Mouse (Mus musculus): Measurements from ENCODE around the gene Mtmr11. TPM values are rescaled to one million over a fixed set of nuclear protein-coding genes. Genes with fewer than 3 reads are reported as not detected.
A peak's percentile ranks its signal among the peaks of the same experiment; 100 is the strongest.

The Mtmr11 gene
- polyA plus RNA-seq (2012; rRNA removed): 56.8 and 65.7 TPM in 2 replicates

GRCm38 (mm10) chr3:96161869-96162840, at the start of gene Mtmr11:
Mtmr11 (plus strand) TSS chr3:96162004.
- no peaks in the 10 kb centered on the region for H3K27me3 ChIP-seq (replicated peaks; ENCODE audit: control insufficient read depth, insufficient read depth, low read length)
- 4% methylated on average over 16 of the region's 16 CpGs for WGBS
- peak within 1 kb of the TSS; percentile 99 for H3K27ac ChIP-seq (ENCODE audit: insufficient read depth, low read depth, low read length)
- DNase-seq: peak; percentile 83
- H3K36me3 ChIP-seq (ENCODE audit: control insufficient read depth, insufficient read depth, low read length): no peaks in the 10 kb centered on the region; the same call in 1 of the 2 replicates
- H3K4me3 ChIP-seq (ENCODE audit: insufficient read depth, low read depth, low read length): peak within 1 kb of the TSS; percentile 95
- TF ChIP-seq POLR2A (IDR thresholded peaks at IDR 0.05; ENCODE audit: low read depth, low read length) (no peak), CTCF (conservative IDR thresholded peaks at IDR 0.05; ENCODE audit: insufficient read depth, insufficient read length, low read depth, low read length) (no peak)
- H3K4me1 ChIP-seq (ENCODE audit: control insufficient read depth, insufficient read depth, low read length): peaks cover 21% of the 10 kb centered on the region

GRCm38 (mm10) chr3:96113251-96113650, 48.6 kb upstream of the Mtmr11 start:
- Histone ChIP-seq H3K27me3 (replicated peaks; ENCODE audit: control insufficient read depth, insufficient read depth, low read length) (no peaks in the 10 kb centered on the region), H3K4me3 (ENCODE audit: insufficient read depth, low read depth, low read length) (no peak overlapping the region), H3K4me1 (ENCODE audit: control insufficient read depth, insufficient read depth, low read length) (peaks cover 12% of the 10 kb centered on the region; the same call in 1 of the 2 replicates), H3K36me3 (ENCODE audit: control insufficient read depth, insufficient read depth, low read length) (peaks cover 2% of the 10 kb centered on the region), H3K27ac (ENCODE audit: insufficient read depth, low read depth, low read length) (peak overlapping the region; percentile 31; the same call in 1 of the 2 replicates)
- no peak for TF ChIP-seq CTCF (conservative IDR thresholded peaks at IDR 0.05; ENCODE audit: insufficient read depth, insufficient read length, low read depth, low read length)
- no peak for TF ChIP-seq POLR2A (IDR thresholded peaks at IDR 0.05; ENCODE audit: low read depth, low read length)
- WGBS: 53% methylated on average over 3 of the region's 3 CpGs
- DNase-seq: peak; percentile 24

GRCm38 (mm10) chr3:96118142-96118541, 43.7 kb upstream of the Mtmr11 start:
- H3K27ac ChIP-seq (ENCODE audit: insufficient read depth, low read depth, low read length): no peak overlapping the region
- 71% methylated on average over 2 of the region's 2 CpGs for whole genome bisulfite sequencing
- no peak overlapping the region for H3K4me3 ChIP-seq (ENCODE audit: insufficient read depth, low read depth, low read length)
- TF ChIP-seq POLR2A (IDR thresholded peaks at IDR 0.05; ENCODE audit: low read depth, low read length) (no peak), CTCF (conservative IDR thresholded peaks at IDR 0.05; ENCODE audit: insufficient read depth, insufficient read length, low read depth, low read length) (no peak)
- no peaks in the 10 kb centered on the region for H3K27me3 ChIP-seq (replicated peaks; ENCODE audit: control insufficient read depth, insufficient read depth, low read length)
- H3K4me1 ChIP-seq (ENCODE audit: control insufficient read depth, insufficient read depth, low read length): peaks cover 6% of the 10 kb centered on the region; the same call in 1 of the 2 replicates
- DNase-seq: no peak
- H3K36me3 ChIP-seq (ENCODE audit: control insufficient read depth, insufficient read depth, low read length): peaks cover 2% of the 10 kb centered on the region

GRCm38 (mm10) chr3:96118702-96119101, 43.1 kb upstream of the Mtmr11 start:
- DNase-seq: no peak
- Histone ChIP-seq H3K4me3 (ENCODE audit: insufficient read depth, low read depth, low read length) (no peak overlapping the region), H3K4me1 (ENCODE audit: control insufficient read depth, insufficient read depth, low read length) (peaks cover 2% of the 10 kb centered on the region; the same call in 1 of the 2 replicates), H3K27ac (ENCODE audit: insufficient read depth, low read depth, low read length) (no peak overlapping the region), H3K36me3 (ENCODE audit: control insufficient read depth, insufficient read depth, low read length) (peaks cover 2% of the 10 kb centered on the region), H3K27me3 (replicated peaks; ENCODE audit: control insufficient read depth, insufficient read depth, low read length) (no peaks in the 10 kb centered on the region)
- WGBS: 94% methylated on average over 2 of the region's 2 CpGs
- no peak for TF ChIP-seq POLR2A (IDR thresholded peaks at IDR 0.05; ENCODE audit: low read depth, low read length)
- no peak for TF ChIP-seq CTCF (conservative IDR thresholded peaks at IDR 0.05; ENCODE audit: insufficient read depth, insufficient read length, low read depth, low read length)

- Histone ChIP-seq H3K4me1 (ENCODE audit: control insufficient read depth, insufficient read depth, low read length) (peaks cover 4% of the 10 kb centered on the region; the same call in 1 of the 2 replicates), H3K36me3 (ENCODE audit: control insufficient read depth, insufficient read depth, low read length) (no peaks in the 10 kb centered on the region), H3K27ac (ENCODE audit: insufficient read depth, low read depth, low read length) (no peak overlapping the region), H3K27me3 (replicated peaks; ENCODE audit: control insufficient read depth, insufficient read depth, low read length) (no peaks in the 10 kb centered on the region), H3K4me3 (ENCODE audit: insufficient read depth, low read depth, low read length) (no peak overlapping the region)
- TF ChIP-seq POLR2A (IDR thresholded peaks at IDR 0.05; ENCODE audit: low read depth, low read length) (no peak), CTCF (conservative IDR thresholded peaks at IDR 0.05; ENCODE audit: insufficient read depth, insufficient read length, low read depth, low read length) (no peak)
- no peak for DNase-seq
- WGBS: 93% methylated on average over 5 of the region's 5 CpGs
Observed at GRCm38 (mm10) chr3:96124235-96124634, 37.6 kb upstream of the Mtmr11 start.

GRCm38 (mm10) chr3:96128128-96128527, 33.7 kb upstream of the Mtmr11 start:
- no peaks in the 10 kb centered on the region for H3K36me3 ChIP-seq (ENCODE audit: control insufficient read depth, insufficient read depth, low read length)
- no peak overlapping the region for H3K27ac ChIP-seq (ENCODE audit: insufficient read depth, low read depth, low read length)
- no peaks in the 10 kb centered on the region for H3K27me3 ChIP-seq (replicated peaks; ENCODE audit: control insufficient read depth, insufficient read depth, low read length)
- peaks cover 9% of the 10 kb centered on the region for H3K4me1 ChIP-seq (ENCODE audit: control insufficient read depth, insufficient read depth, low read length)
- DNase-seq: peak; percentile 29
- TF ChIP-seq CTCF (conservative IDR thresholded peaks at IDR 0.05; ENCODE audit: insufficient read depth, insufficient read length, low read depth, low read length) (no peak), POLR2A (IDR thresholded peaks at IDR 0.05; ENCODE audit: low read depth, low read length) (no peak)
- H3K4me3 ChIP-seq (ENCODE audit: insufficient read depth, low read depth, low read length): no peak overlapping the region

GRCm38 (mm10) chr3:96132478-96132877, 29.3 kb upstream of the Mtmr11 start:
- H3K4me1 ChIP-seq (ENCODE audit: control insufficient read depth, insufficient read depth, low read length): peaks cover 25% of the 10 kb centered on the region
- 93% methylated on average over 3 of the region's 3 CpGs for WGBS
- TF ChIP-seq POLR2A (IDR thresholded peaks at IDR 0.05; ENCODE audit: low read depth, low read length) (no peak), CTCF (conservative IDR thresholded peaks at IDR 0.05; ENCODE audit: insufficient read depth, insufficient read length, low read depth, low read length) (no peak)
- peak overlapping the region; percentile 31; the same call in 1 of the 2 replicates for H3K27ac ChIP-seq (ENCODE audit: insufficient read depth, low read depth, low read length)
- H3K36me3 ChIP-seq (ENCODE audit: control insufficient read depth, insufficient read depth, low read length): peaks cover 1% of the 10 kb centered on the region; the same call in 1 of the 2 replicates
- no peaks in the 10 kb centered on the region for H3K27me3 ChIP-seq (replicated peaks; ENCODE audit: control insufficient read depth, insufficient read depth, low read length)
- no peak overlapping the region for H3K4me3 ChIP-seq (ENCODE audit: insufficient read depth, low read depth, low read length)
- DNase-seq: no peak

Measured in kidney, adult 2 months (tissue).